Mouse (Mus musculus) midbrain, embryonic 13.5 days (tissue): ENCODE measurements around the gene Cald1. TPM values are rescaled to one million over a fixed set of nuclear protein-coding genes. Genes with fewer than 3 reads are reported as not detected.

Experiments used
- ATAC-seq: fragments of 200-750 bp; cut with Nextera tagmentation; 2 replicates; pipeline ENCODE4 v1.8.0; 2017; ENCODE audit warnings: mild to moderate bottlenecking, moderate TSS enrichment, moderate library complexity
- H3K27ac ChIP-seq: fragments of 300-500 bp; sonication (generic); 2 replicates; pipeline ENCODE4 v1.5.1; 2015; ENCODE audit warnings: inconsistent platforms, mild to moderate bottlenecking, moderate library complexity
- H3K27me3 ChIP-seq: fragments of 300-500 bp; sonication (generic); 2 replicates; pipeline ENCODE4 v1.6.1; 2015; ENCODE audit warnings: mild to moderate bottlenecking, inconsistent platforms
- H3K36me3 ChIP-seq: fragments of 300-500 bp; sonication (generic); 2 replicates; pipeline ENCODE4 v1.6.1; 2015; ENCODE audit warnings: mild to moderate bottlenecking, inconsistent platforms
- H3K4me1 ChIP-seq: fragments of 300-500 bp; sonication (generic); replicated peaks from 2 replicates; pipeline ENCODE4 v1.6.1; 2015; ENCODE audit warnings: inconsistent platforms
- H3K4me2 ChIP-seq: fragments of 300-500 bp; sonication (generic); replicated peaks from 2 replicates; pipeline ENCODE4 v1.6.1; 2015; ENCODE audit warnings: moderate library complexity, mild to moderate bottlenecking, inconsistent platforms
- H3K4me3 ChIP-seq: fragments of 300-500 bp; sonication (generic); replicated peaks from 2 replicates; pipeline ENCODE4 v1.5.1; 2015; ENCODE audit warnings: mild to moderate bottlenecking, inconsistent platforms
- H3K9ac ChIP-seq: fragments of 300-500 bp; sonication (generic); replicated peaks from 2 replicates; pipeline ENCODE4 v1.6.1; 2015; ENCODE audit warnings: mild to moderate bottlenecking, inconsistent platforms
- H3K9me3 ChIP-seq: fragments of 300-500 bp; sonication (generic); 2 replicates; pipeline ENCODE4 v1.6.1; 2016; ENCODE audit warnings: mild to moderate bottlenecking, inconsistent platforms
- WGBS: fragments of 180-500 bp; shearing (Covaris S2); methylation state at CpG from one replicate; pipeline ENCODE4 v1.1.7; 2015; 5-methylcytosine and 5-hydroxymethylcytosine counted together
- polyA plus RNA-seq: library from polyadenylated mRNA; unstranded; fragments of >200 nt; fragmentation: Nextera tagmentation; extraction: Ambion mirVana; gene quantifications from 2 replicates; pipeline ENCODE4 v1.2.1, GENCODE M21; 2015

Cald1 gene
- polyA plus RNA-seq, 1 experiment from 2014 or later: 83.7 TPM

- Histone ChIP-seq H3K9ac (no peak overlapping the region), H3K36me3 (no peaks in the 10 kb centered on the region), H3K4me3 (no peak overlapping the region), H3K27ac (no peak overlapping the region), H3K9me3 (no peaks in the 10 kb centered on the region), H3K27me3 (no peaks in the 10 kb centered on the region), H3K4me1 (peaks cover 3% of the 10 kb centered on the region; the same call in 1 of the 2 replicates), H3K4me2 (no peak overlapping the region)
- no peak for ATAC-seq
- WGBS: 90% methylated on average over 15 of the region's 15 CpGs
These were observed 129.2 kb downstream of the Cald1 start for GRCm38 (mm10) chr6:34727316-34727983.

GRCm38 (mm10) chr6:34729449-34730151 lies 131.3 kb downstream of the Cald1 start:
- no peaks in the 10 kb centered on the region for H3K9me3 ChIP-seq
- 85% methylated on average over 8 of the region's 8 CpGs for WGBS
- peaks cover 3% of the 10 kb centered on the region; the same call in 1 of the 2 replicates for H3K4me1 ChIP-seq

GRCm38 (mm10) chr6:34731007-34731406 lies 132.7 kb downstream of the Cald1 start:
- ATAC-seq: no peak
- no peaks in the 10 kb centered on the region for H3K9me3 ChIP-seq
- no peaks in the 10 kb centered on the region for H3K36me3 ChIP-seq
- WGBS: 86% methylated on average over 6 of the region's 6 CpGs
- no peaks in the 10 kb centered on the region for H3K27me3 ChIP-seq
- no peak overlapping the region for H3K27ac ChIP-seq
- H3K4me2 ChIP-seq: no peak overlapping the region
- peaks cover 3% of the 10 kb centered on the region; the same call in 1 of the 2 replicates for H3K4me1 ChIP-seq
- H3K4me3 ChIP-seq: no peak overlapping the region
- H3K9ac ChIP-seq: no peak overlapping the region

More at GRCm38 (mm10) chr6:34729449-34730151, 131.3 kb downstream of the Cald1 start:
- Histone ChIP-seq H3K36me3 (no peaks in the 10 kb centered on the region), H3K4me3 (no peak overlapping the region), H3K9ac (no peak overlapping the region), H3K4me2 (no peak overlapping the region), H3K27ac (no peak overlapping the region), H3K27me3 (no peaks in the 10 kb centered on the region)
- no peak for ATAC-seq

- H3K4me1 ChIP-seq: peaks cover 3% of the 10 kb centered on the region; the same call in 1 of the 2 replicates
- WGBS: 75% methylated on average over 9 of the region's 9 CpGs
- no peak overlapping the region for H3K4me3 ChIP-seq
- ATAC-seq: no peak
- no peak overlapping the region for H3K27ac ChIP-seq
- H3K36me3 ChIP-seq: no peaks in the 10 kb centered on the region
- no peaks in the 10 kb centered on the region for H3K9me3 ChIP-seq
- H3K27me3 ChIP-seq: no peaks in the 10 kb centered on the region
- no peak overlapping the region for H3K9ac ChIP-seq
- H3K4me2 ChIP-seq: no peak overlapping the region
These were observed 133.2 kb downstream of the Cald1 start for GRCm38 (mm10) chr6:34731529-34731928.

GRCm38 (mm10) chr6:34734940-34735695 lies 136.8 kb downstream of the Cald1 start:
- 90% methylated on average over 13 of the region's 13 CpGs for WGBS
- H3K9me3 ChIP-seq: no peaks in the 10 kb centered on the region
- H3K4me3 ChIP-seq: no peak overlapping the region
- no peaks in the 10 kb centered on the region for H3K36me3 ChIP-seq
- H3K9ac ChIP-seq: no peak overlapping the region
- no peak overlapping the region for H3K27ac ChIP-seq
- no peaks in the 10 kb centered on the region for H3K27me3 ChIP-seq
- H3K4me2 ChIP-seq: no peak overlapping the region
- no peak for ATAC-seq
- H3K4me1 ChIP-seq: 0 out of 2 replicates have a peak, but pooled peaks cover 3% of the 10 kb centered on the region

- Histone ChIP-seq H3K36me3 (0 out of 2 replicates have a peak, but pooled peaks cover 3% of the 10 kb centered on the region), H3K4me1 (no peaks in the 10 kb centered on the region), H3K4me3 (no peak overlapping the region), H3K27me3 (no peaks in the 10 kb centered on the region), H3K9ac (no peak overlapping the region), H3K9me3 (no peaks in the 10 kb centered on the region), H3K27ac (no peak overlapping the region), H3K4me2 (no peak overlapping the region)
- ATAC-seq: no peak
- 63% methylated on average over 2 of the region's 2 CpGs for WGBS
These were observed 138.6 kb downstream of the Cald1 start for GRCm38 (mm10) chr6:34736934-34737333.

GRCm38 (mm10) chr6:34743946-34744345 lies 145.6 kb downstream of the Cald1 start:
- no peaks in the 10 kb centered on the region for H3K27me3 ChIP-seq
- no peak overlapping the region for H3K9ac ChIP-seq
- WGBS: 88% methylated on average over 4 of the region's 4 CpGs
- H3K4me1 ChIP-seq: no peaks in the 10 kb centered on the region
- no peak for ATAC-seq
- H3K4me2 ChIP-seq: no peak overlapping the region
- H3K36me3 ChIP-seq: peaks cover 21% of the 10 kb centered on the region; the same call in 1 of the 2 replicates
- H3K9me3 ChIP-seq: no peaks in the 10 kb centered on the region
- H3K4me3 ChIP-seq: no peak overlapping the region
- H3K27ac ChIP-seq: no peak overlapping the region

- Histone ChIP-seq H3K36me3 (peaks cover 16% of the 10 kb centered on the region; the same call in 1 of the 2 replicates), H3K4me3 (no peak overlapping the region), H3K9ac (no peak overlapping the region), H3K27me3 (no peaks in the 10 kb centered on the region), H3K4me2 (no peak overlapping the region), H3K27ac (no peak overlapping the region), H3K9me3 (no peaks in the 10 kb centered on the region), H3K4me1 (0 out of 2 replicates have a peak, but pooled peaks cover 2% of the 10 kb centered on the region)
- ATAC-seq: no peak
- 68% methylated on average over 6 of the region's 6 CpGs for WGBS
These were observed 149.5 kb downstream of the Cald1 start for GRCm38 (mm10) chr6:34747846-34748245.

GRCm38 (mm10) chr6:34748566-34748965 lies 150.3 kb downstream of the Cald1 start:
- Histone ChIP-seq H3K4me1 (0 out of 2 replicates have a peak, but pooled peaks cover 2% of the 10 kb centered on the region), H3K36me3 (peaks cover 12% of the 10 kb centered on the region; the same call in 1 of the 2 replicates), H3K27me3 (no peaks in the 10 kb centered on the region), H3K27ac (no peak overlapping the region), H3K9me3 (no peaks in the 10 kb centered on the region), H3K4me2 (no peak overlapping the region), H3K4me3 (no peak overlapping the region), H3K9ac (no peak overlapping the region)
- WGBS: 93% methylated on average over 11 of the region's 11 CpGs
- no peak for ATAC-seq

- no peak overlapping the region for H3K4me2 ChIP-seq
- H3K9me3 ChIP-seq: no peaks in the 10 kb centered on the region
- H3K4me3 ChIP-seq: no peak overlapping the region
- 82% methylated on average over 6 of the region's 6 CpGs for WGBS
- H3K4me1 ChIP-seq: 0 out of 2 replicates have a peak, but pooled peaks cover 2% of the 10 kb centered on the region
- peaks cover 11% of the 10 kb centered on the region; the same call in 1 of the 2 replicates for H3K36me3 ChIP-seq
- no peaks in the 10 kb centered on the region for H3K27me3 ChIP-seq
- ATAC-seq: no peak
- H3K9ac ChIP-seq: no peak overlapping the region
- H3K27ac ChIP-seq: no peak overlapping the region
These were observed 151.2 kb downstream of the Cald1 start for GRCm38 (mm10) chr6:34749526-34749925.

- Histone ChIP-seq H3K27me3 (no peaks in the 10 kb centered on the region), H3K4me2 (no peak overlapping the region), H3K4me1 (0 out of 2 replicates have a peak, but pooled peaks cover 2% of the 10 kb centered on the region), H3K9me3 (no peaks in the 10 kb centered on the region), H3K27ac (no peak overlapping the region), H3K36me3 (peaks cover 10% of the 10 kb centered on the region; the same call in 1 of the 2 replicates), H3K9ac (no peak overlapping the region), H3K4me3 (no peak overlapping the region)
- no peak for ATAC-seq
- WGBS: 78% methylated on average over 7 of the region's 7 CpGs
These were observed 152.3 kb downstream of the Cald1 start for GRCm38 (mm10) chr6:34750487-34751120.
